Mouse (Mus musculus): ENCODE results near the gene Hoxa7. TPM values are rescaled to one million over a fixed set of nuclear protein-coding genes. Genes with fewer than 3 reads are reported as not detected.

Hoxa7 gene
- total and polyA plus RNA-seq, 2 experiments from 2014 or later: 1.3 to 2.9 TPM

DNA sequence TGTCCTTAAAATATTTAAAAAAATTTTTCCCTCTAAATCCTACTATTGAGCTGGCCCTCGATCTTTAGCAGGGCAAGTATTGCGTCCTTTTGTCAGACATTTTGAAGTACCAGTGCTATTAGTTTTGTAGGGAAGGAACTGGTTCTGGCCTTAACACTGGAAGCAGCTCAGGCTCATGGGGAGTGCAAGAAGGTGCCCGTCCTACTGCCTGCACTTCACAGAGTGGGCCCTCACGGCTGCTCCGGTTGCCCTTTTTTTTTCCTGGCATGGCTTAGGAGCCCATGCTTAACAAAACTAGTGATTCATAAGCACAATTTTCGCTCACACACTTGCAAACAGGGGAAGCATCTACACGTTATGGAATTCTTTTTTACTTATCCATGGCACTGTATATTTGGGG is 17.3 kb upstream of the Hoxa7 start:
- H3K9ac ChIP-seq (replicated peaks; ENCODE audit: low read length): no peak overlapping the region
- no peak overlapping the region for H3K4me3 ChIP-seq (ENCODE audit: low read length)
- no peaks in the 10 kb centered on the region for H3K36me3 ChIP-seq (ENCODE audit: insufficient read depth, low read length)
- TF ChIP-seq CTCF (IDR thresholded peaks at IDR 0.05; ENCODE audit: low read depth): no peak
- no peaks in the 10 kb centered on the region for H3K4me1 ChIP-seq (ENCODE audit: insufficient read depth, low read length)
- DNase-seq (ENCODE audit: low spot score) (no peak), ATAC-seq (no peak)
- WGBS: 3% methylated on average over 7 of the region's 7 CpGs
- H3K27ac ChIP-seq: no peak overlapping the region
- peaks cover 100% of the 10 kb centered on the region for H3K27me3 ChIP-seq (ENCODE audit: insufficient read depth, low read length)
- H3K4me2 ChIP-seq (ENCODE audit: low read depth, low read length): no peak overlapping the region
- H3K9me3 ChIP-seq (ENCODE audit: low read length): no peaks in the 10 kb centered on the region

DNA sequence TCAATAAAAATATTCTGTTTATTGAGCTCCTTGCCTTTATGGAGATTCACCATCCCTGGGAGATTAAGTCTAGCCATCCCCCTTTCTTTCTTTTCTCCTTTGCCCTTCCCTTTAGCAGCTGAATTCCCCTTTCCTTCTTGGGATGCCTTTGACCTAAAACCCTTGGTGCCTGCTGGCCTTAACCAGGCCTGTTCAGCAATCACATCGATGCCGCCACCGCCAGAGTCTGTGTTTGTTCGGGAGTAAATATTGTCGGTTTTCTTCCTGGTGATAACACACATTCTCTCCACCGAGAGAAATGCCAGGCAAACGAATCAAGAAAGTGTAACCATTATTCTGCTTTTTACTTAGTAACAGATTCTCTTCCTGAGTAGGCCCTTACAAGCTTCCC is 16.5 kb upstream of the Hoxa7 start:
- Histone ChIP-seq H3K4me3 (ENCODE audit: low read length) (no peak overlapping the region), H3K4me1 (ENCODE audit: insufficient read depth, low read length) (no peaks in the 10 kb centered on the region), H3K4me2 (ENCODE audit: low read depth, low read length) (no peak overlapping the region), H3K9me3 (ENCODE audit: low read length) (no peaks in the 10 kb centered on the region), H3K27me3 (ENCODE audit: insufficient read depth, low read length) (peaks cover 99% of the 10 kb centered on the region), H3K9ac (replicated peaks; ENCODE audit: low read length) (no peak overlapping the region), H3K27ac (no peak overlapping the region), H3K36me3 (ENCODE audit: insufficient read depth, low read length) (no peaks in the 10 kb centered on the region)
- 5% methylated on average over 7 of the region's 7 CpGs for WGBS
- DNase-seq (ENCODE audit: low spot score) (no peak), ATAC-seq (no peak)
- no peak for TF ChIP-seq CTCF (IDR thresholded peaks at IDR 0.05; ENCODE audit: low read depth)

DNA sequence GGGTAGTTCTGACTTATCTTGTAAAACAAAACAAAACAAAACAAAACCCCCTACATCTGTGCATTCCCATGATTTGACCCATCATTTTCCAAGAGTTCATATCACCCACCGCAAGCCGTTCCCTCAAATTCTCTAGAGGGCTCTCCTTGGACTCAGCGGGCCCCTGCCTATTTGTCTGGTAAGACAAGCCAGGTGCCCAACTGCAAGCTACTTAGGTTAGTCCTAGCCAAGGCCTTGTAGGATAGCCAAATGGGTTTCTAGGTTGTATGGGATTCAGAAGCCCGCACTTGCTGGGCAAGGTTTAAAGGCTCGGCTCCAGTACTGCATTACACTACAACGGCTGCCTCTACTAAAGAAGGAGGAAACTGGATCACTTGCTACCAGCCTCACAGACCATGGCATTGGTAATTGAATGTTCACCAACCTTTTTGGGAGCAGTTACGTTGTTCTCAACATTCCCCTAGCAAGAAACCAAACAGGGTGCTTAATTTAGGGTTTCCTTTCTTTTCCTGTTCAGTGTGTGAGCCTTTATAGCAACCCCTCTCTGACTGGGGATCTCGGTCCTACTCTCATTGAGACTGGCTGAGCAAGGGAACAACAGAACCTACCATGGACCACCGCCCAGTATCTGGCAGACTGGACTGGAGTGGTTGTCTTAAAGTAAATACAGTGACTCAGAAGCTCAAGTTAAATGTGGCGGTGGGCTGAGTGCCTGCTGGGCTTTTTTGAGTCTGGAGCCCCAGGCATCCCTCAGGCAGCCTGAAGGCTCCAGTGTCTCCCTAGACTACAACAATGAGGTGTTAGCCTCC is 15.9 kb upstream of the Hoxa7 start:
- H3K27me3 ChIP-seq (ENCODE audit: insufficient read depth, low read length): peaks cover 99% of the 10 kb centered on the region
- WGBS: 8% methylated on average over 10 of the region's 10 CpGs
- H3K27ac ChIP-seq: no peak overlapping the region
- DNase-seq (ENCODE audit: low spot score) (no peak), ATAC-seq (no peak)
- no peaks in the 10 kb centered on the region for H3K9me3 ChIP-seq (ENCODE audit: low read length)
- TF ChIP-seq CTCF (IDR thresholded peaks at IDR 0.05; ENCODE audit: low read depth): no peak
- no peak overlapping the region for H3K4me2 ChIP-seq (ENCODE audit: low read depth, low read length)
- no peaks in the 10 kb centered on the region for H3K4me1 ChIP-seq (ENCODE audit: insufficient read depth, low read length)
- no peak overlapping the region for H3K4me3 ChIP-seq (ENCODE audit: low read length)
- H3K36me3 ChIP-seq (ENCODE audit: insufficient read depth, low read length): no peaks in the 10 kb centered on the region
- no peak overlapping the region for H3K9ac ChIP-seq (replicated peaks; ENCODE audit: low read length)

DNA sequence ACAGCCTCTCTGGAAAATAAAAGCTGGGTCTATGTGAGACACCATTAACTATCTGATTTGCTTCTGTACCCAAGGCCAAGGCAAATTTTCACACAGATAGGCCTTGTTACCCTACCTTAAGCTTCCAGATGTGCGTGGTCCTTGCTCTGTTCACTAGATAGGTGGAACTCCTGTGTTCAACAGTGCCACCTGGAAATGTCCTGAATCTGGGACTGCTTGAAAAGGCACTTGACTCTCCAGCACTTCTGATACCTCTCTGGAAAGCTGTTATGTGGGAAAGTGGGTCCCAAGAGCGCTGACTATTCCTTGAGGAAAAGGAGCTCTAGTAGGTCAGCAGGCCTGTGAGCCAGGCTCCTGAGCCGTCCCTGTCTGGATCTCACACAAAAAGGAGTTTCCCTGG is 15.2 kb upstream of the Hoxa7 start:
- ATAC-seq: no peak
- no peak for TF ChIP-seq CTCF (IDR thresholded peaks at IDR 0.05; ENCODE audit: low read depth)
- WGBS: 7% methylated on average over 3 of the region's 3 CpGs
- Histone ChIP-seq H3K27me3 (ENCODE audit: insufficient read depth, low read length) (peaks cover 99% of the 10 kb centered on the region), H3K27ac (no peak overlapping the region), H3K9me3 (ENCODE audit: low read length) (no peaks in the 10 kb centered on the region), H3K4me2 (ENCODE audit: low read depth, low read length) (no peak overlapping the region), H3K4me1 (ENCODE audit: insufficient read depth, low read length) (no peaks in the 10 kb centered on the region), H3K4me3 (ENCODE audit: low read length) (no peak overlapping the region), H3K9ac (replicated peaks; ENCODE audit: low read length) (no peak overlapping the region), H3K36me3 (ENCODE audit: insufficient read depth, low read length) (no peaks in the 10 kb centered on the region)
- DNase-seq (ENCODE audit: low spot score): no peak

DNA sequence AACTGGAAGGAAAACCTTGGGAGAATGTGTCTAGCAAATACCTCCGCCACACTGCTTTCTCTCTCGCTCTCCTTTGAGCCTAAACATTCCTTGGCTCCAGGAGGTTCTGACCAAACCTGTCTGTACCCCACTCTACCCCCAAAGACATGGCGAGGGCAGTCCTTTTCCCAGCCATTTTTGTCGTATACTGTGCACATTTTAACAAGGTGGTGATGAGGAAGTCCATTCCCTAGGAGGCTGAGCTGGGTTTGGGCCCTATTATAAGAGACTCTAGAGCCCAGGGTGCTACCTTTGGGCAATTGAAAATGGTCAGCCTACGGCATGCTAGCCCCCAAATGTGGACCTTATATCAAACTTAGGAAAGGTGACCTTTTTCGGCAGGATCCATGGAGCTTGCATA is 14.2 kb upstream of the Hoxa7 start:
- peaks cover 97% of the 10 kb centered on the region for H3K27me3 ChIP-seq (ENCODE audit: insufficient read depth, low read length)
- WGBS: 16% methylated on average over 6 of the region's 6 CpGs
- no peaks in the 10 kb centered on the region for H3K36me3 ChIP-seq (ENCODE audit: insufficient read depth, low read length)
- H3K27ac ChIP-seq: no peak overlapping the region
- no peak overlapping the region for H3K4me3 ChIP-seq (ENCODE audit: low read length)
- DNase-seq (ENCODE audit: low spot score) (no peak), ATAC-seq (no peak)
- H3K4me1 ChIP-seq (ENCODE audit: insufficient read depth, low read length): no peaks in the 10 kb centered on the region
- TF ChIP-seq CTCF (IDR thresholded peaks at IDR 0.05; ENCODE audit: low read depth): no peak
- no peaks in the 10 kb centered on the region for H3K9me3 ChIP-seq (ENCODE audit: low read length)
- no peak overlapping the region for H3K9ac ChIP-seq (replicated peaks; ENCODE audit: low read length)
- H3K4me2 ChIP-seq (ENCODE audit: low read depth, low read length): no peak overlapping the region

DNA sequence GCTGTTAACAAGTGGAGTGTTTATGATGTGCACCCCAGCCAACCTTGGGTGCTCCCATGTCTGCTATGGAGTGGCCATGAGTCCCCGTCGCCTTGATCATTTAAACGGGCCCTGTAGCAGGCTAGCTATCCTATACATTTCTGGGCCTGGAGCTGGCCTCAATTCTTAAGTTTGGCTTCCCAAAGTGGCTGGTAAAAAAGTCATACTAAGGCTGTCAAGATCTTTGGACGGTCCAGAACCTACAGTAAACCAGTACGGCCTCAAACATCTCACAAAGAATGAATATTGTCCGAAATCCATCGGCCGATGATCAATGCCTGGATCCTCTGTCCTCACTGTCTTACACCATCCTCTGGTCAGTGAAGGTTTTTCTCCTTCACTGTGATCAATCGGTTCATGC is 13.6 kb upstream of the Hoxa7 start:
- WGBS: 32% methylated on average over 9 of the region's 9 CpGs
- Histone ChIP-seq H3K4me3 (ENCODE audit: low read length) (no peak overlapping the region), H3K4me1 (ENCODE audit: insufficient read depth, low read length) (no peaks in the 10 kb centered on the region), H3K4me2 (ENCODE audit: low read depth, low read length) (no peak overlapping the region), H3K36me3 (ENCODE audit: insufficient read depth, low read length) (no peaks in the 10 kb centered on the region), H3K9me3 (ENCODE audit: low read length) (no peaks in the 10 kb centered on the region), H3K27ac (no peak overlapping the region), H3K27me3 (ENCODE audit: insufficient read depth, low read length) (peaks cover 97% of the 10 kb centered on the region), H3K9ac (replicated peaks; ENCODE audit: low read length) (no peak overlapping the region)
- TF ChIP-seq CTCF (IDR thresholded peaks at IDR 0.05; ENCODE audit: low read depth): no peak
- ATAC-seq (no peak), DNase-seq (ENCODE audit: low spot score) (no peak)

DNA sequence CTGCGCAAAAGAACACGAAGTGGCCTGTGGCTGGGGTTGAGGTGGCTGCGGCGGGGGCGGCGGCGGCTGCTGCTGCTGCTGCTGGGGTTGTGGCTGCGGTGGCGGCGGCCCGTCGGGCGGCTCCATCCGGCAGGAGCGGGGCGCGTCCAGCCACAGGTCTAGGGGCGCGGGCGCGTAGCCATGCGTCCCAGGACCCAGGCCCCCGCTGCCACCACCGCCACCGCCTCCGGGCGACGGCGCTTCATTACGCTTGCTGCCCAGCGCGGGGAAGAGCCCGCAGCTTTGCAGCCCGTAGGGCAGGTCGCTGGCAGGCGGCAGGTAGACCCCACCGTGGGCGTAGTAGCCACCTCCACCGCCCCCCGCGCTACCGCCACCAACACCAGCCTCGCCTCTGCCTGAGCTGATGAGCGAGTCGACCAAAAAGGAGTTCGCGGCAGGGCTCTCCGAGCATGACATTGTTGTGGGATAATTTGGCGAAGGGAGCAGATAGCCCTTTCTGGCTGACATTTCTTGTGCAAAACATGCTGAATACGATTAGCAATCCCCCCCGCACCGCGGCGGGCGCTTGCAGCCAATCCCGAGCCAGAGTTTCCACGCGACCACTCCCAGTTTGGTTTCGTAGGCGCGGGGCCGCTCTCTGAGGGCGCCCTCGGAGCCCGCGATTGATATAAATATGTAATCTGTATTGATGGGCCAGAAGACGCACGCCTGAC is 12.9 kb upstream of the Hoxa7 start:
- TF ChIP-seq CTCF (IDR thresholded peaks at IDR 0.05; ENCODE audit: low read depth): no peak
- H3K9me3 ChIP-seq (ENCODE audit: low read length): no peaks in the 10 kb centered on the region
- no peak overlapping the region for H3K27ac ChIP-seq
- 2% methylated on average over 68 of the region's 68 CpGs for WGBS
- peaks cover 97% of the 10 kb centered on the region for H3K27me3 ChIP-seq (ENCODE audit: insufficient read depth, low read length)
- no peak overlapping the region for H3K9ac ChIP-seq (replicated peaks; ENCODE audit: low read length)
- DNase-seq (ENCODE audit: low spot score) (no peak), ATAC-seq (no peak)
- no peak overlapping the region for H3K4me2 ChIP-seq (ENCODE audit: low read depth, low read length)
- no peaks in the 10 kb centered on the region for H3K36me3 ChIP-seq (ENCODE audit: insufficient read depth, low read length)
- no peaks in the 10 kb centered on the region for H3K4me1 ChIP-seq (ENCODE audit: insufficient read depth, low read length)
- no peak overlapping the region for H3K4me3 ChIP-seq (ENCODE audit: low read length)

Measured in hindbrain, postnatal 0 days (tissue).